Mouse (Mus musculus) limb, embryonic 12.5 days (tissue): Measurements from ENCODE around the gene Supt5. TPM values are rescaled to one million over a fixed set of nuclear protein-coding genes. Genes with fewer than 3 reads are reported as not detected.
"Not testable (repeated sequence)": the region's sequence is repeated elsewhere in the genome, so short reads cannot be mapped to it uniquely, and the experiment has no call there.

Source experiments
- ATAC-seq: fragments of 200-750 bp; cut with Nextera tagmentation; 2 replicates; pipeline ENCODE4 v1.8.0; 2017; ENCODE audit warnings: low read depth, moderate TSS enrichment; ENCODE audit not compliant: insufficient number of reproducible peaks, insufficient read depth, low FRiP score, low TSS enrichment
- H3K27ac ChIP-seq: fragments of 300-500 bp; sonication (generic); 2 replicates; pipeline ENCODE4 v1.5.1; 2016; ENCODE audit warnings: mild to moderate bottlenecking, moderate library complexity
- H3K27me3 ChIP-seq: fragments of 300-500 bp; sonication (generic); 2 replicates; pipeline ENCODE4 v1.6.1; 2016; ENCODE audit warnings: mild to moderate bottlenecking, moderate library complexity
- H3K36me3 ChIP-seq: fragments of 300-500 bp; sonication (generic); 2 replicates; pipeline ENCODE4 v1.6.1; 2016; ENCODE audit warnings: mild to moderate bottlenecking, moderate library complexity
- H3K4me1 ChIP-seq: fragments of 300-500 bp; sonication (generic); replicated peaks from 2 replicates; pipeline ENCODE4 v1.6.1; 2016
- H3K4me2 ChIP-seq: fragments of 300-500 bp; sonication (generic); 2 replicates; pipeline ENCODE4 v1.6.1; 2016; ENCODE audit warnings: mild to moderate bottlenecking, moderate library complexity
- H3K4me3 ChIP-seq: fragments of 300-500 bp; sonication (generic); replicated peaks from 2 replicates; pipeline ENCODE4 v1.5.1; 2016; ENCODE audit warnings: mild to moderate bottlenecking
- H3K9ac ChIP-seq: fragments of 300-500 bp; sonication (generic); replicated peaks from 2 replicates; pipeline ENCODE4 v1.6.1; 2016; ENCODE audit warnings: mild to moderate bottlenecking, moderate library complexity
- H3K9me3 ChIP-seq: fragments of 300-500 bp; sonication (generic); 2 replicates; pipeline ENCODE4 v1.6.1; 2016; ENCODE audit warnings: mild to moderate bottlenecking, moderate library complexity
- WGBS: fragments of 180-500 bp; shearing (Covaris S2); methylation state at CpG from one replicate; pipeline ENCODE4 v1.1.7; 2016; 5-methylcytosine and 5-hydroxymethylcytosine counted together
- polyA plus RNA-seq: library from polyadenylated mRNA; unstranded; fragments of >200 nt; fragmentation: Nextera tagmentation; extraction: Ambion mirVana; gene quantifications from 2 replicates; pipeline ENCODE4 v1.2.1, GENCODE M21; 2016

The Supt5 gene
- 99.0 and 117 TPM in 2 replicates for polyA plus RNA-seq

GRCm38 (mm10) chr7:28338108-28338998 is at the start of gene Supt5:
Gene Supt5, minus strand, starts transcription at chr7:28338746.
- H3K27ac ChIP-seq, result peak within 1 kb of the TSS; percentile 91
- H3K4me1 ChIP-seq, result peaks cover 29% of the 10 kb centered on the region
- H3K9me3 ChIP-seq, result no peaks in the 10 kb centered on the region
- peak within 1 kb of the TSS; percentile 92 for H3K4me3 ChIP-seq
- H3K4me2 ChIP-seq, result peak within 1 kb of the TSS; percentile 78
- peaks cover 21% of the 10 kb centered on the region for H3K36me3 ChIP-seq
- peak; percentile 95 for ATAC-seq
- no peaks in the 10 kb centered on the region for H3K27me3 ChIP-seq
- WGBS, result under 1% methylated on average over 77 of the region's 77 CpGs
- peak within 1 kb of the TSS; percentile 96 for H3K9ac ChIP-seq

GRCm38 (mm10) chr7:28387384-28387783 is 48.8 kb upstream of the Supt5 start:
- not testable (repeated sequence) for H3K27ac ChIP-seq, H3K4me3 ChIP-seq, H3K4me2 ChIP-seq, H3K27me3 ChIP-seq, H3K9me3 ChIP-seq, H3K9ac ChIP-seq, ATAC-seq
- peaks cover 20% of the 10 kb centered on the region for H3K4me1 ChIP-seq
- 92% methylated on average over 7 of the region's 7 CpGs for WGBS
- H3K36me3 ChIP-seq, result peaks cover 54% of the 10 kb centered on the region

- WGBS, result 76% methylated on average over 6 of the region's 6 CpGs
- not testable (repeated sequence) for H3K4me3 ChIP-seq, ATAC-seq, H3K27me3 ChIP-seq, H3K4me2 ChIP-seq, H3K27ac ChIP-seq, H3K9ac ChIP-seq, H3K9me3 ChIP-seq
- H3K36me3 ChIP-seq, result peaks cover 54% of the 10 kb centered on the region
- peaks cover 25% of the 10 kb centered on the region for H3K4me1 ChIP-seq
Measured at GRCm38 (mm10) chr7:28386877-28387276, 48.3 kb upstream of the Supt5 start.

- Histone ChIP-seq H3K4me3 (no peak overlapping the region), H3K27ac (peak overlapping the region; percentile 54; the same call in 1 of the 2 replicates), H3K9me3 (no peaks in the 10 kb centered on the region), H3K4me2 (no peak overlapping the region), H3K36me3 (peaks cover 54% of the 10 kb centered on the region), H3K9ac (no peak overlapping the region), H3K27me3 (no peaks in the 10 kb centered on the region), H3K4me1 (peaks cover 25% of the 10 kb centered on the region)
- peak; percentile 50; the same call in 1 of the 2 replicates for ATAC-seq
- WGBS, result 6% methylated on average over 4 of the region's 4 CpGs
Measured at GRCm38 (mm10) chr7:28386462-28386861, 47.9 kb upstream of the Supt5 start.

- no peak for ATAC-seq
- no peak overlapping the region for H3K4me2 ChIP-seq
- H3K27me3 ChIP-seq, result no peaks in the 10 kb centered on the region
- H3K9me3 ChIP-seq, result no peaks in the 10 kb centered on the region
- H3K4me1 ChIP-seq, result peaks cover 27% of the 10 kb centered on the region
- WGBS, result 85% methylated on average over 7 of the region's 7 CpGs
- no peak overlapping the region for H3K9ac ChIP-seq
- H3K27ac ChIP-seq, result peak overlapping the region; percentile 54; the same call in 1 of the 2 replicates
- peaks cover 53% of the 10 kb centered on the region for H3K36me3 ChIP-seq
- no peak overlapping the region for H3K4me3 ChIP-seq
Measured at GRCm38 (mm10) chr7:28386007-28386406, 47.5 kb upstream of the Supt5 start.

- H3K4me2 ChIP-seq, result no peak overlapping the region
Measured at GRCm38 (mm10) chr7:28385196-28385595, 46.6 kb upstream of the Supt5 start.

GRCm38 (mm10) chr7:28384162-28384561 is 45.6 kb upstream of the Supt5 start:
- Histone ChIP-seq H3K4me2 (no peak overlapping the region), H3K4me1 (peaks cover 41% of the 10 kb centered on the region), H3K36me3 (peaks cover 35% of the 10 kb centered on the region), H3K27me3 (no peaks in the 10 kb centered on the region), H3K4me3 (no peak overlapping the region), H3K9me3 (no peaks in the 10 kb centered on the region), H3K27ac (no peak overlapping the region), H3K9ac (no peak overlapping the region)
- ATAC-seq, result no peak
- WGBS, result 85% methylated on average over 6 of the region's 6 CpGs

More at GRCm38 (mm10) chr7:28385196-28385595, 46.6 kb upstream of the Supt5 start:
- no peaks in the 10 kb centered on the region for H3K9me3 ChIP-seq
- H3K4me1 ChIP-seq, result peaks cover 35% of the 10 kb centered on the region
- H3K27ac ChIP-seq, result no peak overlapping the region
- H3K9ac ChIP-seq, result no peak overlapping the region
- H3K36me3 ChIP-seq, result peaks cover 45% of the 10 kb centered on the region
- H3K27me3 ChIP-seq, result no peaks in the 10 kb centered on the region
- no peak for ATAC-seq
- H3K4me3 ChIP-seq, result no peak overlapping the region
- 85% methylated on average over 9 of the region's 9 CpGs for WGBS

GRCm38 (mm10) chr7:28383606-28384005 is 45.1 kb upstream of the Supt5 start:
- H3K36me3 ChIP-seq, result peaks cover 29% of the 10 kb centered on the region
- H3K27ac ChIP-seq, result peak overlapping the region; percentile 99; the same call in 1 of the 2 replicates
- ATAC-seq, result no peak
- H3K27me3 ChIP-seq, result no peaks in the 10 kb centered on the region
- no peaks in the 10 kb centered on the region for H3K9me3 ChIP-seq
- H3K4me1 ChIP-seq, result peaks cover 46% of the 10 kb centered on the region
- no peak overlapping the region for H3K4me2 ChIP-seq
- no peak overlapping the region for H3K4me3 ChIP-seq
- H3K9ac ChIP-seq, result no peak overlapping the region
- WGBS, result 83% methylated on average over 4 of the region's 4 CpGs

GRCm38 (mm10) chr7:28382981-28383396 is 44.4 kb upstream of the Supt5 start:
- ATAC-seq, result no peak
- Histone ChIP-seq H3K4me1 (peaks cover 52% of the 10 kb centered on the region), H3K9ac (no peak overlapping the region), H3K4me3 (no peak overlapping the region), H3K36me3 (peaks cover 24% of the 10 kb centered on the region), H3K9me3 (no peaks in the 10 kb centered on the region), H3K27me3 (no peaks in the 10 kb centered on the region), H3K27ac (peak overlapping the region; percentile 99), H3K4me2 (peak overlapping the region; percentile 66; the same call in 1 of the 2 replicates)
- WGBS, result 74% methylated on average over 11 of the region's 11 CpGs

- H3K27ac ChIP-seq, result peak overlapping the region; percentile 99
- H3K36me3 ChIP-seq, result peaks cover 24% of the 10 kb centered on the region
- no peak for ATAC-seq
- H3K4me3 ChIP-seq, result peak overlapping the region; percentile 38
- 56% methylated on average over 10 of the region's 12 CpGs for WGBS
- peak overlapping the region; percentile 66 for H3K4me2 ChIP-seq
- H3K27me3 ChIP-seq, result no peaks in the 10 kb centered on the region
- peak overlapping the region; percentile 63 for H3K9ac ChIP-seq
- no peaks in the 10 kb centered on the region for H3K9me3 ChIP-seq
- H3K4me1 ChIP-seq, result peaks cover 58% of the 10 kb centered on the region
Measured at GRCm38 (mm10) chr7:28382347-28382951, 43.9 kb upstream of the Supt5 start.

- Histone ChIP-seq H3K36me3 (peaks cover 24% of the 10 kb centered on the region), H3K4me2 (peak overlapping the region; percentile 66), H3K4me3 (peak overlapping the region; percentile 38), H3K9ac (peak overlapping the region; percentile 63), H3K9me3 (no peaks in the 10 kb centered on the region), H3K4me1 (peaks cover 63% of the 10 kb centered on the region), H3K27ac (peak overlapping the region; percentile 99), H3K27me3 (no peaks in the 10 kb centered on the region)
- under 1% methylated on average over 20 of the region's 20 CpGs for WGBS
- peak; percentile 61 for ATAC-seq
Measured at GRCm38 (mm10) chr7:28381938-28382337, 43.4 kb upstream of the Supt5 start.
